Mouse (Mus musculus) liver, postnatal 0 days (tissue): ENCODE measurements around the gene Rdh13. TPM values are rescaled to one million over a fixed set of nuclear protein-coding genes. Genes with fewer than 3 reads are reported as not detected.
A peak's percentile ranks its signal among the peaks of the same experiment; 100 is the strongest.

ENCODE experiments used
- ATAC-seq: fragments of 200-750 bp; cut with Nextera tagmentation; 2 replicates; pipeline ENCODE4 v1.8.0; 2017; ENCODE audit warnings: mild to moderate bottlenecking, moderate library complexity
- DNase-seq: peaks from one replicate; pipeline ENCODE4 v3.0.0-alpha.2; 2016
- H3K27ac ChIP-seq: fragments of 300-500 bp; sonication (generic); 2 replicates; pipeline ENCODE4 v1.5.1; 2014; ENCODE audit warnings: antibody characterized with exemption, moderate library complexity, mild to moderate bottlenecking, low read depth
- H3K27me3 ChIP-seq: fragments of 300-500 bp; sonication (generic); 2 replicates; pipeline ENCODE4 v1.6.1; 2014; ENCODE audit warnings: low read length, control low read depth, mixed read lengths; ENCODE audit not compliant: insufficient read depth
- H3K36me3 ChIP-seq: fragments of 300-500 bp; sonication (generic); replicated peaks from 2 replicates; pipeline ENCODE4 v1.6.1; 2014; ENCODE audit warnings: mild to moderate bottlenecking, control low read depth, low read length, moderate library complexity, mixed read lengths; ENCODE audit not compliant: insufficient read depth
- H3K4me1 ChIP-seq: fragments of 300-500 bp; sonication (generic); 2 replicates; pipeline ENCODE4 v1.6.1; 2014; ENCODE audit warnings: antibody characterized with exemption, mild to moderate bottlenecking, control low read depth; ENCODE audit not compliant: insufficient read depth
- H3K4me2 ChIP-seq: fragments of 300-500 bp; sonication (generic); 2 replicates; pipeline ENCODE4 v1.6.1; 2014; ENCODE audit warnings: low read depth, mild to moderate bottlenecking, low read length, moderate library complexity, mixed read lengths
- H3K4me3 ChIP-seq: fragments of 300-500 bp; sonication (generic); 2 replicates; pipeline ENCODE4 v1.5.1; 2014; ENCODE audit warnings: low read depth, low read length
- H3K9ac ChIP-seq: fragments of 300-500 bp; sonication (generic); replicated peaks from 2 replicates; pipeline ENCODE4 v1.6.1; 2014; ENCODE audit warnings: mild to moderate bottlenecking, moderate library complexity
- H3K9me3 ChIP-seq: fragments of 300-500 bp; sonication (generic); 2 replicates; pipeline ENCODE4 v1.6.1; 2016; ENCODE audit warnings: mild to moderate bottlenecking, control low read depth, low read length, mixed read lengths
- CTCF ChIP-seq: sonication (generic); IDR thresholded peaks from 2 replicates; pipeline ENCODE4 v1.5.1; 2016; ENCODE audit warnings: antibody characterized with exemption, low read depth
- EP300 ChIP-seq: IDR thresholded peaks from 2 replicates; pipeline ENCODE4 v1.6.1; 2016; ENCODE audit warnings: antibody characterized with exemption, low read depth, mild to moderate bottlenecking
- WGBS: fragments of 180-500 bp; shearing (Covaris S2); extraction: QIAGEN DNeasy Blood & Tissue Kit; methylation state at CpG from one replicate; pipeline ENCODE4 v1.1.7; 2014; ENCODE audit not compliant: insufficient replicate concordance; 5-methylcytosine and 5-hydroxymethylcytosine counted together
- polyA plus RNA-seq: library from polyadenylated mRNA; unstranded; fragments of >200 nt; fragmentation: Nextera tagmentation; extraction: Ambion mirVana; gene quantifications from 2 replicates; pipeline ENCODE4 v1.2.1, GENCODE M21; 2015

Gene Rdh13
- polyA plus RNA-seq, 1 experiment from 2014 or later: 7.8 TPM

DNA sequence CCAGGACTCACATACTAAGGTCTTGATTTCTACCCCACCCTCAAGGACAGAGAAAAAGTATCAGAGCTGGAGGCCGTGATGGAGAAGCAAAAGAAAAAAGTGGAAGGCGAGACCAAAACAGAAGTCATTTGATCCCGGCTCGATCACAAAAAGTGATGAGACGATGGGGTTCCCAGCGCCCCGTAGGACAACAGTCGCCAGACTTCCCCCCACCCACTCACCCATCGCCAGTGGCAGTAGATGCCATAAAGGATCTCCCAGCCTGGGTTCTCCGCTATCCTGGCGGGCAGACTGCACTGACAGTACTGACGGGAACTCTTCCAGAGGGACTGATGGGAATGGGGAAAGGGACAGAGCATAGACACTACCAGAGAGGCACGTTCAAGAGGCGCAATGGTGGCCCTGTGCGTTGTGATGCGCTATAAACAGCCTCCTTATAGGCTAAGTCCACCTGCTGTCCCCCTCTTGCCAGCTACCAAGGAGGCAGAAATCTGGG lies 33.4 kb upstream of the Rdh13 start:
- peaks cover 24% of the 10 kb centered on the region for H3K27me3 ChIP-seq
- no peaks in the 10 kb centered on the region for H3K9me3 ChIP-seq
- DNase-seq: no peak
- H3K36me3 ChIP-seq: peaks cover 19% of the 10 kb centered on the region
- H3K4me2 ChIP-seq: peak overlapping the region; percentile 80
- TF ChIP-seq EP300: no peak
- no peak for TF ChIP-seq CTCF
- WGBS: 16% methylated on average over 16 of the region's 16 CpGs
- 0 out of 2 replicates have a peak overlapping the region, but pooled peaks have one; percentile 16 for H3K27ac ChIP-seq
- H3K4me1 ChIP-seq: peaks cover 6% of the 10 kb centered on the region; the same call in 1 of the 2 replicates
- peak overlapping the region; percentile 37 for H3K4me3 ChIP-seq
- H3K9ac ChIP-seq: peak overlapping the region; percentile 26; the same call in 1 of the 2 replicates
- no peak for ATAC-seq

- Histone ChIP-seq H3K27ac (0 out of 2 replicates have a peak overlapping the region, but pooled peaks have one; percentile 16), H3K9me3 (no peaks in the 10 kb centered on the region), H3K4me2 (peak overlapping the region; percentile 80), H3K36me3 (peaks cover 13% of the 10 kb centered on the region), H3K4me3 (peak overlapping the region; percentile 37), H3K27me3 (peaks cover 25% of the 10 kb centered on the region), H3K4me1 (peaks cover 6% of the 10 kb centered on the region; the same call in 1 of the 2 replicates), H3K9ac (peak overlapping the region; percentile 34)
- DNase-seq (peak; percentile 41), ATAC-seq (peak; percentile 82)
- TF ChIP-seq EP300 (no peak), CTCF (no peak)
- 4% methylated on average over 39 of the region's 39 CpGs for WGBS
Observed at GRCm38 (mm10) chr7:4478021-4478795, 32.8 kb upstream of the Rdh13 start.

DNA sequence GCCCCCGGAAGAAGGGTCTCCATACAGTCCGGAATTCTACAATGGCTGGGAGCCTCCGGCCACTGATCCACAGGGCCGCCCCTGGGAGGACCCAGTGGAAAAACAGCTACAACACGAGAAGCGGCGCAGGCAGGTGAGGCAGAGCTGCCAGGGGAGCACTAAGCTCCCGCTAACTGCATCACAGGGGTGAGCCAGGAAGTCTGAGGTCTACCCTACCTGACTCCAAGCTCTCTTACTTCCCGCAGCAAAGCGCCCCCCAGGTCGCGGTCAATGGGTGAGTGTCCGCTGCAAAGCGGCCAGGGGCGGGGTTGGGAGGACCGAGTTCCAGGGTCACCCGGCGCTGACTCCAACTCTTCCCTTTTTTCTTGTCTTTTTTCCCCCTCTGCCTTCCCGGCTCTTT lies 28.5 kb upstream of the Rdh13 start:
- Histone ChIP-seq H3K9ac (no peak overlapping the region), H3K27me3 (peaks cover 43% of the 10 kb centered on the region), H3K27ac (no peak overlapping the region), H3K4me3 (no peak overlapping the region), H3K4me1 (peaks cover 13% of the 10 kb centered on the region; the same call in 1 of the 2 replicates), H3K9me3 (no peaks in the 10 kb centered on the region), H3K4me2 (no peak overlapping the region), H3K36me3 (no peaks in the 10 kb centered on the region)
- TF ChIP-seq EP300 (no peak), CTCF (no peak)
- ATAC-seq (no peak), DNase-seq (no peak)
- 39% methylated on average over 19 of the region's 19 CpGs for WGBS

DNA sequence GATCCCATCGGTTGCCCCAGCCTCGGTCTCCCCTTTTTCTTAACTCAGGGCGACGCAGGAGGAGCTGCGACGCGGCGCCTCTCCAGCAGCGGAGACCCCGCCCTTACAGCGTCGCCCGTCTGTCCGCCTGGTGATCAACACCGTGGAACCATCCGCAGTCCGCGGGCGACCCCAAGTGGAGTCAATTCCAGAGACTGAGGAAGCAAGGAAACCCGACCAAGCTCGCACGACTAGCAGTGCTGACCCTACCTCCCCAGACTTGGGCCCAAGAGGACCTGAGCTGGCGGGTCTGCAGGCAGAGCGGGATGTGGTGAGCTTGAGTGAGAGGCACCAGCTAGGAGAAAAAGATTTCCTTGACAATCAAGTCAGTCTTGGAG lies 25.7 kb upstream of the Rdh13 start:
- Histone ChIP-seq H3K9me3 (no peaks in the 10 kb centered on the region), H3K27me3 (peaks cover 28% of the 10 kb centered on the region), H3K4me1 (peaks cover 7% of the 10 kb centered on the region; the same call in 1 of the 2 replicates), H3K9ac (no peak overlapping the region), H3K36me3 (no peaks in the 10 kb centered on the region), H3K4me2 (peak overlapping the region; percentile 63), H3K27ac (no peak overlapping the region), H3K4me3 (peak overlapping the region; percentile 36)
- DNase-seq (peak; percentile 72), ATAC-seq (peak; percentile 71)
- TF ChIP-seq EP300: no peak
- peak; percentile 73 for TF ChIP-seq CTCF
- WGBS: 12% methylated on average over 24 of the region's 24 CpGs

DNA sequence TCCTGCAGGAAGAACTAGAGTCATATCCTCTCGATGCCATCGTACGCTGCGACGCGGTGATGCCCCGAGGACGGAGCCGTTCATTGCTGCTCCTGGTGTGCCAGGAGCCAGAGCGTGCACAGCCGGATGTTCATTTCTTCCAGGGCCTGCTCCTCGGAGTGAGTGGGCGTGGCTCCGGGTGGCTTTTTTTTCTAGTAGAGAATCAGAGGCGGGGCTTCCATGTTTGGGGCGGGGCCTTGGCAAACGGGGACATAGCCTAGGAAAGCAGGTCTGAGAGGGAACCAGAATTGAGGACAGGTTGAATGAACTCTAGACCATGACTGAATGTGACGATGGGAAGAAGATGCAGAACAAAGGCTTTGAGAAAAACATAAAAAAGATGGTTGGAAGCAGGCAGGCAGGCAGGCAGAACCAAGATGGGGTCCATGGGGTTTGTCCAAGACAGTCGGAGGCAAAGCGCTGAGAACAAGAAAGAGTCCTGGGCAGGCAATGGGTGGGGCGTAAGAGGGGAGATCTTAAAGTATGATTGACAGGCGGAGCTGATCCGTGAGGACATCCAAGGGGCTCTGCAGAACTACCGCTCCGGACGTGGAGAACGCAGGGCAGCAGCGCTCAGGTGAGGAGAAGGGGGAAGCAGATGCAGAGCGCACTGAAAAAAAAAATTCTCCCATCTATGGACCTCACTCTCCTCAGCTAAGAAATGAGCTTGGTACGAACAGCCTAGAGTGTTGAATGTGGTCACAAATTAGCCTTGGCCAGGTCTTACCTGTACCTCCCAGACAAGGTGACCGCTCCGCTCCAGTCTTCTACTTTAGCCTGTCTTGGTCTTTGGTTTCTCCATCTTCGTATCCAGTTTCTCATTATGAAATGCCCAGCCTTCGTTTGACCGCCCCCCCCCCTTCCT lies 25.1 kb upstream of the Rdh13 start:
- Histone ChIP-seq H3K4me1 (peaks cover 7% of the 10 kb centered on the region; the same call in 1 of the 2 replicates), H3K27ac (no peak overlapping the region), H3K4me3 (peak overlapping the region; percentile 36), H3K27me3 (peaks cover 28% of the 10 kb centered on the region), H3K4me2 (peak overlapping the region; percentile 63), H3K36me3 (no peaks in the 10 kb centered on the region), H3K9me3 (no peaks in the 10 kb centered on the region), H3K9ac (no peak overlapping the region)
- WGBS: 9% methylated on average over 35 of the region's 35 CpGs
- DNase-seq: peak; percentile 62
- peak; percentile 34; the same call in 1 of the 2 replicates for ATAC-seq
- TF ChIP-seq CTCF (no peak), EP300 (no peak)
